Mouse (Mus musculus) brain, embryonic 14.5 days (tissue): Measurements from ENCODE around the gene Taar2. TPM values are rescaled to one million over a fixed set of nuclear protein-coding genes. Genes with fewer than 3 reads are reported as not detected.
A peak's percentile ranks its signal among the peaks of the same experiment; 100 is the strongest.

ENCODE experiments used
- DNase-seq: peaks from one replicate; pipeline ENCODE4 v3.0.0-alpha.2; 2011; ENCODE audit warnings: low read depth
- CTCF ChIP-seq: fragments of 200-500 bp; IDR thresholded peaks from 2 replicates; pipeline ENCODE4 v1.5.1; 2012; ENCODE audit warnings: inconsistent platforms, mild to moderate bottlenecking, moderate library complexity, borderline replicate concordance; ENCODE audit not compliant: insufficient read depth, insufficient read length; ENCODE audit errors: extremely low read depth
- POLR2A ChIP-seq: fragments of 200-500 bp; IDR thresholded peaks from 2 replicates; pipeline ENCODE4 v1.6.1; 2012; ENCODE audit warnings: mild to moderate bottlenecking, inconsistent platforms, borderline replicate concordance; ENCODE audit not compliant: poor library complexity, insufficient read depth, insufficient read length, severe bottlenecking; ENCODE audit errors: extremely low read depth
- polyA plus RNA-seq: library from polyadenylated mRNA; depleted of rRNA; stranded (reverse); fragments of >200 nt; gene quantifications from 2 replicates; pipeline ENCODE4 v1.2.3, GENCODE M21; 2012; rRNA removed

The Taar2 gene
- polyA plus RNA-seq, 1 experiment, result 0.08 TPM

DNA sequence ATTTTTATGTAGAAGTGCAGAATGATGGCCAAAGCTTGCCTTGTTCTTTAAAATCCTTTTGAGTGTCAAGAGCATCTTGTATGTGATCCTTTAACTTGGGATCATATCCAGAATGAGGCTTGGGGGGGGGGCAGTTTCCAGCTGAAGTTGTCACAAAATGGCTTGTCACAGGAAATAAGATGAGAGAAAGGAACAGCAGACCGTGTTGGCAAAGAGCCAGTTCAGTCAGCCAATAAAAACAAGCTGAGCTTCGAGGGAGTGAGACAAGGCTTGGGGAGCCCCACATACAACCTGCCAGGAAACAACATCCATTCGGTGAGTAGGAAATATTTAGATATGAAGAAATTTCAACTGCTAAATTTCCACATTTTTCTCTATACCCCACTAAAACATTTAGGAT, 25.1 kb downstream of the Taar2 start:
- DNase-seq, result peak; percentile 77
- no peak for TF ChIP-seq CTCF
- TF ChIP-seq POLR2A, result no peak

DNA sequence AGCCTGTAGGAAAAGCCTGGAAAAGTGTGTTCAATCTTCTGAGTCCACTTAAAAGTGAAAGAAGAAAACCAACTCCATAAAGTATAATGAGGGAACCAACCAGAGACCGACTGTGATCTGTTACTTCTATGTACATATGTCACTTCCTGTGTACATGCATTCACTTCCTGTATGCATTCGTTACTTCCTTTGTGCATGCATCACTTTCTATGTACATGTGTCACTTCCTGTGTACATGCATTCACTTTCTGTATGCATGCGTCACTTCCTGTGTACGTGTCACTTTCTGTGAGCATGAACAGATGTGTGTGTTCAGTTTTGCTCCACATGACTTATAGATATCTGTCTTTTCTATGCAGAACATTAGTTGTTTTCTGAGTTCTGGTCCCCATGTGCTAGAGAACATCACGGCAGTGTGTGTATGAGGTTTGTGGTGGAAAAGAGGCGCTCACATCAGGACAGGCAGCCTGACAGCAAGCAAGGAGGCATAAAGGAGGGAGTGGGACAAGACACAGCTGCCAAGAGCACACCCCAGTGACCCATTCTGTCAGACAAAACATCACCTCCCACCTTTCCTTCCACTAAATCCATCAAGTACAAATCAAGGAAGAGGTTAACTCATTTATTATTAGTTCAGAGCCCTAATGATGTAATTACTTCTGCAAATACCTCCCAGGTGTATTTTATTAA, 26.7 kb downstream of the Taar2 start:
- DNase-seq, result no peak
- TF ChIP-seq POLR2A (no peak), CTCF (no peak)

DNA sequence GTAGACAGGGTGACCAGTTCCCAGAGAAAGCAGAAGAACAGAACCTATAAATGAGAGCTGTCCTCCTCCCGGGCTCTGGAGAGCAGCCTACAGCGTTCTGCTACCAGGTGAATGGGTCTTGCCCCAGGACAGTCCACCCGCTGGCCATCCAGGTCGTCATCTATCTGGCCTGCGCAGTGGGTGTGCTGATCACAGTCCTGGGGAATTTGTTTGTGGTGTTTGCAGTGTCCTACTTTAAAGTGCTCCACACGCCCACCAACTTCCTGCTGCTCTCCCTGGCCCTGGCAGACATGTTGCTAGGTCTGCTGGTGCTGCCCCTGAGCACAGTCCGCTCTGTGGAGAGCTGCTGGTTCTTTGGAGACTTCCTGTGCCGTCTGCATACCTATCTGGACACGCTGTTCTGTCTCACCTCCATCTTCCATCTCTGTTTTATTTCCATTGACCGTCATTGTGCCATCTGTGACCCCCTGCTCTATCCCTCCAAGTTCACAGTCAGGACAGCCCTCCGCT, 32.3 kb downstream of the Taar2 start, which contains the start of gene Taar5:
Taar5 (plus strand) TSS at position 51 of the 510 bp plus-strand sequence.
- TF ChIP-seq POLR2A (no peak), CTCF (no peak)
- DNase-seq, result no peak

DNA sequence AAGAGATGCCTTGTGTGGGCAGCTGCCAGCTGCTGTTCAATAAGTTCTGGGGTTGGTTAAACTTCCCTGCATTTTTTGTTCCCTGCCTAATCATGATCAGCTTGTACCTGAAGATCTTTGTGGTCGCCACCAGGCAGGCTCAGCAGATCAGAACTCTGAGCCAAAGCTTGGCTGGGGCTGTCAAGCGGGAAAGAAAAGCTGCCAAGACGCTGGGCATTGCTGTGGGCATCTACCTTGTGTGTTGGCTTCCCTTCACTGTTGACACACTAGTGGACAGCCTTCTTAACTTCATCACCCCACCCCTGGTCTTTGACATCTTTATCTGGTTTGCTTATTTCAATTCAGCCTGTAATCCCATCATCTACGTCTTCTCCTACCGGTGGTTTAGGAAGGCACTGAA, 32.9 kb downstream of the Taar2 start:
- TF ChIP-seq CTCF, result no peak
- TF ChIP-seq POLR2A, result no peak
- no peak for DNase-seq

GRCm38 (mm10) chr10:23977958-23978357, 39.6 kb downstream of the Taar2 start:
- no peak for TF ChIP-seq CTCF
- TF ChIP-seq POLR2A, result no peak
- no peak for DNase-seq

DNA sequence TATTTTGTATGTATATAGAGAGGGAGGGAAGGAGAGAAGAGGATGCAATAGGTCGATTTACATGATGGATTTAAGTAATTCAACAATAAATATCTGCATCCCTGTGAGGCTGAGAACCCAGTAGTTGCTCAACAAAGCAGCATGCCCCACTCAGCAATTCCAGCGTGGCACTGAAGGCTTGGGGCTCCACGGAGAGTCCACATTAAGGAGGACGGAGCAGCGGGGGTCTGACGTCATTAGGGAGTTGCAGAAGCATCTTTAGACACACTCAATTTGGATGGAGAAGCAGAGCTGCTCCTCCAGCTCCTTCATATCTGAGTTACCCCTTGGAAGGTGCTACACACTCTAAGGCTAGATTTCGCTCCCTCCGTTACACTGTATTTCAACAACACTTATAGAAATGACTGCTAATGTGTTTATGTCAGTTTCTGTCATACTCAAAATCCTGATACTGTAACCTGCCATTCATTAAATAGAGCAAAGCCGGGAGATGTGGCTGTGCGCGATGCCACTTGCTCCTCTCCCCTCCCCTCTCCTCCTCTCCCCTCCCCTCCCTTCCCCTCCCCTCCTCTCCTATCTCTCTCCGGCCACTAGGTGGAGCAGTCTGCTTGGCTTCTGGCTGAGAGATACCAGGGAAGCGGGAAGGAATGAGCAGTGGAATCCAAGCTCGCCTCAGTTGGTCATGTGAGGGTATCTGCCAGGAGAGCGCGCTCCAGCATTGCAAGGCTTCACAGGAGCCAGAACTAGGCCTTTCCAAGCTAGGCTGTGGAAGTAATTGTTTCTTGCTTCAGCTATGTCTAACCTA, 40.7 kb downstream of the Taar2 start:
- TF ChIP-seq CTCF (peak; percentile 69), POLR2A (no peak)
- peak; percentile 85 for DNase-seq

GRCm38 (mm10) chr10:23985546-23985945, 47.2 kb downstream of the Taar2 start, which contains the start of gene Taar6:
Taar6 (minus strand) TSS chr10:23985646.
- TF ChIP-seq CTCF (no peak), POLR2A (no peak)
- no peak for DNase-seq

DNA sequence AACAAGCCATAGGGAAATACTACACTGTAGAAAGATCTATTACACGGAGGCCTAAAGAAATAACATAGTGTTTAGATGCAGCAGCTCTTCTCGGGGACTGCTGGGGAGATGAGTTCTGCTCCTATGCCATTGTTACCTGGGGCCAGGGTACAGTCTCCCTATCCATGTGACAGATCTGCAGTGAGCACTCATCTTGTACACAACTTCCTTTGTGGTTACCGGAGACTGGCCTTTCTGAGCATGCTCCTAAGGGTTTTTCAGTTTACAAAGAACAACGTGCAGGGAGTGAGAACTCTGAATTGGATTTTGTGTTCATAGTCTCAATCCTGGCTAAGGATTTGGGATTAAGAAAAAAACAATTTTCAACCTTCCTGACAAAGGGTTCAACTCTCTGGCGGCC, 48.0 kb downstream of the Taar2 start:
- TF ChIP-seq POLR2A, result no peak
- TF ChIP-seq CTCF, result no peak
- no peak for DNase-seq

Other genes with a start within 250 kb of the Taar2 start
- gene Rps12, start 151.3 kb upstream of the Taar2 start, polyA plus RNA-seq, result 2,858 and 3,479 TPM in 2 replicates
- 25.7 and 28.3 TPM in 2 replicates for gene Slc18b1, start 141.6 kb upstream of the Taar2 start, polyA plus RNA-seq
- 0.04 and 0.10 TPM in 2 replicates for gene Vnn3, start 87.1 kb upstream of the Taar2 start, polyA plus RNA-seq
- gene Vnn1, start 43.9 kb upstream of the Taar2 start, polyA plus RNA-seq, result 0.14 and 0.15 TPM in 2 replicates
- not detected in 2 replicates for gene Taar1, start 18.2 kb upstream of the Taar2 start, polyA plus RNA-seq
- not detected in 2 replicates for gene Taar3, start 11.0 kb downstream of the Taar2 start, polyA plus RNA-seq
- gene Taar4, start 21.9 kb downstream of the Taar2 start, polyA plus RNA-seq, result not detected in 2 replicates
- gene Taar5, start 32.1 kb downstream of the Taar2 start, polyA plus RNA-seq, result 0.18 TPM in 1 of 2 replicates, not detected in the other
- not detected in 2 replicates for gene Taar6, start 47.1 kb downstream of the Taar2 start, polyA plus RNA-seq
- gene Taar7a, start 54.9 kb downstream of the Taar2 start, polyA plus RNA-seq, result not detected in 2 replicates
- not detected in 2 replicates for gene Taar7b, start 61.4 kb downstream of the Taar2 start, polyA plus RNA-seq
- not detected in 2 replicates for gene Taar7d, start 88.7 kb downstream of the Taar2 start, polyA plus RNA-seq
- not detected in 2 replicates for gene Taar7e, start 99.0 kb downstream of the Taar2 start, polyA plus RNA-seq
- not detected in 2 replicates for gene Taar7f, start 110.9 kb downstream of the Taar2 start, polyA plus RNA-seq
- not detected in 2 replicates for gene Taar8a, start 137.9 kb downstream of the Taar2 start, polyA plus RNA-seq
- gene Taar8b, start 153.7 kb downstream of the Taar2 start, polyA plus RNA-seq, result not detected in 2 replicates
- gene Taar8c, start 163.3 kb downstream of the Taar2 start, polyA plus RNA-seq, result not detected in 2 replicates
- not detected in 2 replicates for gene Taar9, start 171.0 kb downstream of the Taar2 start, polyA plus RNA-seq
- gene Stx7, start 210.7 kb downstream of the Taar2 start, polyA plus RNA-seq, result 207 and 232 TPM in 2 replicates